18 mouse cellular contexts compared by ENCODE assay signal in the genomic region with DNA sequence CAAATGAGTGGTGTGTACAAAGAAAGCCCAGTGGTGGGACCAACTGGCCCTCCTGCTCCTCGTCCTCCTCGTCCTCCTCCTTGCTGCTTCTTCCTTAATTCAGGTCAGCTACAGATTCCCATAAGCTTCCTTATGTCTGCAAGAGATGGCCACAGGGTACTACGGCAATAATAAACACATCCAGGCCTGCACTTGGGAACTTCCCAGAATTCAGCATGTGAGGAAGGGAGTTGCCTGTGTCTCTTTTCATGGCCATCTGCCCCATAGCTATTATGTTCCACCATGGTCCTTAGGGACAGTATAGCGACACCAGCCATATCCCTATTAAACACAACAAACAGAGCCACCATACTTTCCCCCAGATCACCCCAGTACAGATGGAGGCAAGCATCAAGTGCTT. TPM values are rescaled to one million over a fixed set of nuclear protein-coding genes. Genes with fewer than 3 reads are reported as not detected.
DNase-seq lines count a peak whose midpoint lies in the region; ATAC-seq and TF ChIP-seq lines count a peak whose summit lies in the region.
"Had no signal": no experiment of that assay in that cellular context is flagged by ENCODE, and none has a peak within 500 bp of the region (broad histone marks: within the 10 kb centered on the region; RNA-seq: fewer than 3 reads in every experiment).

No protein-coding gene starts in this region.

- no peak overlapping the region for H3K4me3 ChIP-seq in gastrocnemius, adult 2 months
- H3K4me3 ChIP-seq in midbrain, embryonic 12.5 days = no peak overlapping the region
- no peak overlapping the region for H3K4me3 ChIP-seq in midbrain, embryonic 11.5 days (ENCODE audit: low read depth, low read length)
- H3K4me3 ChIP-seq: forebrain, embryonic 12.5 days had no signal

- H3K4me2 ChIP-seq in midbrain, embryonic 12.5 days (replicated peaks) = no peak overlapping the region
- no peak overlapping the region for H3K4me2 ChIP-seq in midbrain, embryonic 11.5 days
- H3K4me2 ChIP-seq: forebrain, embryonic 12.5 days; hindbrain, embryonic 14.5 days; liver, embryonic 11.5 days had no signal

- intact Hi-C loops in gastrocnemius, adult 2 months (cut with DNase I) = no loop called here
- intact Hi-C loops in gastrocnemius, postnatal 14 days (cut with DNase I; ENCODE audit: low total_unique reads) = no loop called here

- H3K27ac ChIP-seq in gastrocnemius, adult 2 months = peak overlapping the region; percentile 31; the same call in 1 of the 2 replicates
- peak overlapping the region; percentile 64 for H3K27ac ChIP-seq in midbrain, embryonic 12.5 days (replicated peaks)
- H3K27ac ChIP-seq in midbrain, embryonic 11.5 days (ENCODE audit: low read depth, low read length) = no peak overlapping the region
- H3K27ac ChIP-seq: forebrain, embryonic 12.5 days had no signal

- no peak for TF ChIP-seq POLR2A in brain, embryonic 14.5 days (IDR thresholded peaks at IDR 0.05; ENCODE audit: borderline replicate concordance, extremely low read depth, insufficient read depth, insufficient read length, poor library complexity, severe bottlenecking)

- DNase-seq in gastrocnemius, adult 2 months = no peak
- no peak for DNase-seq in gastrocnemius, postnatal 14 days
- DNase-seq in midbrain, embryonic 11.5 days (ENCODE audit: low spot score, missing footprints) = no peak
- peak; percentile 23 for DNase-seq in brain, embryonic 14.5 days (ENCODE audit: low read depth)
- DNase-seq in cerebellum, adult 9-10 months = peak; percentile 57
- DNase-seq in retina, embryonic 14.5 days (ENCODE audit: low spot score) = no peak
- DNase-seq: gastrocnemius, postnatal 10 days; kidney, postnatal 36 days; layer of hippocampus, adult 9-11 months; lung, adult 18-20 months; lung, postnatal 14 days; right cerebral cortex, adult 18-20 months; thymus, postnatal 36 days had no signal

- H3K36me3 ChIP-seq in midbrain, embryonic 12.5 days = no peaks in the 10 kb centered on the region
- H3K36me3 ChIP-seq in midbrain, embryonic 11.5 days (ENCODE audit: control insufficient read depth, insufficient read depth, low read length) = no peaks in the 10 kb centered on the region
- H3K36me3 ChIP-seq: forebrain, embryonic 12.5 days had no signal

- no peak for TF ChIP-seq CTCF in gastrocnemius, adult 2 months (IDR thresholded peaks at IDR 0.05)
- TF ChIP-seq CTCF in brain, embryonic 14.5 days (IDR thresholded peaks at IDR 0.05; ENCODE audit: borderline replicate concordance, extremely low read depth, insufficient read depth, insufficient read length) = no peak

- 62% methylated on average over 4 of the region's 4 CpGs for WGBS in midbrain, embryonic 12.5 days
- 69% methylated on average over 4 of the region's 4 CpGs for WGBS in midbrain, embryonic 11.5 days

- ATAC-seq in midbrain, embryonic 12.5 days (ENCODE audit: low FRiP score, low read depth) = no peak
- no peak for ATAC-seq in midbrain, embryonic 11.5 days (ENCODE audit: low FRiP score)
- ATAC-seq: intestine, embryonic 16.5 days had no signal

- H3K4me1 ChIP-seq in midbrain, embryonic 12.5 days = peaks cover 19% of the 10 kb centered on the region
- H3K4me1 ChIP-seq in midbrain, embryonic 11.5 days (ENCODE audit: control insufficient read depth, insufficient read depth, low read length) = peaks cover 3% of the 10 kb centered on the region

- no peak overlapping the region for H3K9ac ChIP-seq in midbrain, embryonic 12.5 days (replicated peaks)
- no peak overlapping the region for H3K9ac ChIP-seq in midbrain, embryonic 11.5 days (ENCODE audit: low read length)
- H3K9ac ChIP-seq: forebrain, embryonic 12.5 days; hindbrain, embryonic 14.5 days had no signal

- H3K9me3 ChIP-seq in midbrain, embryonic 12.5 days = no peaks in the 10 kb centered on the region
- no peaks in the 10 kb centered on the region for H3K9me3 ChIP-seq in midbrain, embryonic 11.5 days (ENCODE audit: control insufficient read depth, low read length)
- H3K9me3 ChIP-seq: forebrain, embryonic 12.5 days had no signal

- no peaks in the 10 kb centered on the region for H3K27me3 ChIP-seq in midbrain, embryonic 12.5 days
- H3K27me3 ChIP-seq in midbrain, embryonic 11.5 days (ENCODE audit: control insufficient read depth, insufficient read depth, low read length) = no peaks in the 10 kb centered on the region
- H3K27me3 ChIP-seq: forebrain, embryonic 12.5 days had no signal

RNA-seq across cellular contexts. Expression of gene Gfod1, which starts 15.5 kb away (rescaled TPM):
- total RNA-seq in gastrocnemius, adult 2 months (2021) = 1 to 10 TPM; 4.3 to 8.2 TPM
- 1 to 10 TPM; 5.2 to 5.3 TPM for total RNA-seq in gastrocnemius, postnatal 14 days (2021)
- polyA plus RNA-seq in midbrain, embryonic 12.5 days (2016; fragmentation: Nextera tagmentation; extraction: Ambion mirVana) = 1.0 and 1.6 TPM in 2 replicates
- 0.53 and 0.77 TPM in 2 replicates for polyA plus RNA-seq in midbrain, embryonic 11.5 days (2014; fragmentation: Nextera tagmentation; extraction: Ambion mirVana)
- 5.6 and 9.8 TPM in 2 replicates for polyA plus RNA-seq in brain, embryonic 14.5 days (2012; rRNA removed)

Comparison
In these comparisons a context has a peak if more than half of its experiments do, and no peak if none do; other contexts are left out.
1. DNase-seq: peak in brain, embryonic 14.5 days (single experiment) and cerebellum, adult 9-10 months (single experiment); none in gastrocnemius, adult 2 months (single experiment), gastrocnemius, postnatal 14 days (single experiment), midbrain, embryonic 11.5 days (single experiment) and retina, embryonic 14.5 days (single experiment).